Mouse (Mus musculus): Measurements from ENCODE around the gene Simc1. TPM values are rescaled to one million over a fixed set of nuclear protein-coding genes. Genes with fewer than 3 reads are reported as not detected.

Gene Simc1
- total RNA-seq, 2 experiments from 2014 or later, result 3.0 to 4.7 TPM

- intact Hi-C loops (cut with DNase I), result no loop called here
- DNase-seq, result no peak
Observed at GRCm38 (mm10) chr13:54527140-54527539, 23.6 kb downstream of the Simc1 start.

DNA sequence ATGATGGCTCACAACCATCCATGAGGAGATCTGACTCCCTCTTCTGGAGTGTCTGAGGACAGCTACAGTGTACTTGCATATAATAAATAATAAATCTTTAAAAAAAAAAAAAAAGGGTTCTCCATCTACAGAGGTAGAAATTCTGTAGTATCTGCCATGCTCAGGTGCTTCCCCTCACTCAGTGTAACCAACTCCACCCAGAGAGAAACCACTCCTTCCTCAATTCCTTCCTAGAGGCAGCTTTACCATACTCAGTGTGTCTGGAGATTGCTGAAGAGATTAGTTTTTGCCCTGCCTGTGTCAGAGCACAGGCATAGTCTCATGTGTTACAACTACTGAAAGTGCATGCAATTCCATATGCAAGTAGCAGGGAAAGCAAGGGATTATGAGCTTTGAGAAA lies 28.6 kb downstream of the Simc1 start:
- intact Hi-C loops (cut with DNase I), result no loop called here
- no peak for DNase-seq

- intact Hi-C loops (cut with DNase I), result no loop called here
- no peak for DNase-seq
Observed at GRCm38 (mm10) chr13:54548036-54548435, 44.5 kb downstream of the Simc1 start.

GRCm38 (mm10) chr13:54556176-54556575 lies 52.6 kb downstream of the Simc1 start:
- intact Hi-C loops (cut with DNase I), result no loop called here
- DNase-seq, result no peak

GRCm38 (mm10) chr13:54556796-54557195 lies 53.2 kb downstream of the Simc1 start:
- DNase-seq, result peak; percentile 77 to 81
- intact Hi-C loops (cut with DNase I), result no loop called here

GRCm38 (mm10) chr13:54557652-54558051 lies 54.1 kb downstream of the Simc1 start:
- DNase-seq, result no peak
- intact Hi-C loops (cut with DNase I), result no loop called here

GRCm38 (mm10) chr13:54559656-54560055 lies 56.1 kb downstream of the Simc1 start:
- intact Hi-C loops (cut with DNase I), result loop anchor here (5.0 kb wide), 1 partner anchor 92 kb away; the partner anchor contains the start of gene Thoc3
- no peak for DNase-seq

GRCm38 (mm10) chr13:54560608-54561007 lies 57.0 kb downstream of the Simc1 start:
- no peak for DNase-seq
- intact Hi-C loops (cut with DNase I), result loop anchor here (5.0 kb wide), 1 partner anchor 93 kb away; the partner anchor contains the start of gene Thoc3

DNA sequence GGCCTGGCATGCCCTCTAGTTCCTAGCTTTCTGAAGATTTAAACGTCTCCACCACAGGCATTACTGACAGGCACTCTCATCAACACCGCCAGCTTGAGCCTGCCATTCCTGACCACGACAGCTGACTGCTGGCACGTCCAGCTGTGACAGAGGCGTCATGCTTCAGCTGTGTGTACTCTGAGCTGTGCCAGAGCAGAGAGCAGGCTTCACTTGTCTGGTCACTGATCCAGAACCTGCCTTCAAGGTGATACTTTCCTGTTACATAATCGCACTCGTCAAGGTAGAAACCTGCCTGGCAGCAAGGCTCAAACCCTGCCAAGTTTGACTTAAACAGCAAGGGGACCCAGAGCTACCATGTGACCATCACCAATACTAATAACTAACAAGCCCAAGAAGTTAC lies 59.0 kb downstream of the Simc1 start:
- intact Hi-C loops (cut with DNase I), result loop anchor here (5.0 kb wide), 1 partner anchor 95 kb away; the partner anchor contains the start of gene Thoc3
- DNase-seq, result no peak

DNA sequence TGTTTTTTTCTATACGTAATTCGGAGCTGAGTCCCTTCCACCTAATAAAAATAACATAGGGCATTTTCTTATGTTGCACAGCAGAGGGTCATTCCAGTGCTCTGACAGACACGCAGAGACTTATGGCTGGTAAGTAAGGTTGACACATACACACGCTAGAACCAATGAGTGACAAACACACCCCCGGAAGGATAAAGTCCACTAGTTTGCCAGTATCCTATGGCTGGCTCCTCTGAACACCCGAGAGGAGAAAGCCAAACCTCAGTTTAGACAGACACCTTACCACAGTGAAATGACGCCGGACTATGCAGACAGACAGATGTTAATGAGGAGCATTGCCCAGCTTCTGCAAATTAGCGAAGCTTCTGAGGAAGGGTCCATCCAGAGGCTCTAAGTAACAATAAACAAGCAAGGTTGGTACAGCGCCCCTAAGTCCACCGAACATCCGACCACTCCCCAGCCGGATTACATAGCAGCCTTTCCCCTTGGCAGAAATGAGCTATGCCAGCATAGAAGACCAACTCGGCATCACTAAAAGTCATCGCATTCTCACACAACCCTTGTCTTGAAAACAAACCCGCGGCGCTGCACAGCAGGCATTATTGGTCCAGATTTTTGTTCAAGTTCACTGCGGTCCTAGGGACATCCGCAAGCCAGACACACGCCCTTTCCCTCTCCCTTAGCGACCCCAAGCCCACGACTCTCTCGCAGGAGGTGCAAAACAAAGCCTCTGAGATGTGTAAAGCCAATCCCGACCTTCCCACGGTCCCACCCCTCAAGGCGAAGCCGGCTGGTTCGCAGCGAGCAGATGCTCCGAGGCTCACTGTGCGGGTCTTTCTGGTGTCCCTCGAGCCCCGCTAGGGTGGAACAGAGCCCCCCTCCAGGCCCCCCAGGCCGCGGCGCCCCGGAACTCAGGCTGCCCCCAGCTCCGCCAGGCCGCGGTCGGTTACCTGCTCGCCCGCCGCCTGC lies 60.9 kb downstream of the Simc1 start:
- no peak for DNase-seq
- intact Hi-C loops (cut with DNase I), result loop anchor here (2.0 to 5.0 kb wide), 2 partner anchors 56 to 97 kb away; partner anchors contain the start of genes Faf2 and Thoc3

- intact Hi-C loops (cut with DNase I), result loop anchor here (2.0 kb wide), 1 partner anchor 56 kb away; the partner anchor contains the start of gene Faf2
- peak; percentile 96 to 97 for DNase-seq
Observed at GRCm38 (mm10) chr13:54565201-54565581, 61.6 kb downstream of the Simc1 start, which contains the start of gene 4833439L19Rik. Gene 4833439L19Rik (minus strand): TSS chr13:54565435.

GRCm38 (mm10) chr13:54565594-54566345 lies 62.2 kb downstream of the Simc1 start:
- intact Hi-C loops (cut with DNase I), result loop anchor here (2.0 kb wide), 1 partner anchor 55 kb away; the partner anchor contains the start of gene Faf2
- DNase-seq, result peak in 1 of 2 experiments; percentile 57

DNA sequence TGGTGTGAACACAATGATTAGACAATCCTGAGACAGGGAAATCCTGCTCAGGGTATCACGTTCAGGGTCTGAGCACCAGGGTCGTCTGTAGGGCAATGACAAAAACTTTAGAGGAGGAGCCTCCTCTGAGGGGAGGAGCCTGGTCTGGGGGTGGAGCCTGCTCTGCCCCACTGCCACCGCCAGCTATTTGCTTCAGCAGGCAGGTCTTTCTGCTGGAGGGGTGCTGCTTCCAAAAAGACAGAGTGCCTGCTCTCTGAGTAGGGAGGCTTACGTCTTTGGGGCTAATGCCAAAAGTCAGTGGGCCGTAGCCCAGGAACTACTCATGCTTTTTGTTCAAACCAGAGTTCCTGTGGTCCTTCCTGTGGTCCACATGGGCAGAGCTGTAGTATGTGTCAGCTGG lies 64.8 kb downstream of the Simc1 start:
- DNase-seq, result no peak
- intact Hi-C loops (cut with DNase I), result no loop called here

DNA sequence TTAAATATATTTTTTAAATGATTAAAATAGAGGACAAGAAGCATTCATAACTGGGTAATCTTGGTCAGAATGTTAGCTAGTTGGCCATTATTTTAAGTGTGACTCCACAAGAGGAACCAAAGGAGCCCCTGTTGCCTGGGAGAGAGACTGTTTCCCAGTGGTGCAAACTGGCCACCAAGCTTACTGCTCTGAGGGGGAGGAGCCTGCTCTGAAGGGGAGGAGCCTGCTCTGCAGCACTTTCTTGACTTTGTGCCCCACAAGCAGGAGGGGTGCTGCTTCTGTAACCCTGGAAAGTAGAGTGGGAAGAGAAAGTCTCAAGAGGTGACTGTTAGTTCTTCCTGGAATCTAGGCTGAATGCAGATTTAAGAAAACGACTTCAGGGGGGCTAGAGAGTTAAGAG lies 65.7 kb downstream of the Simc1 start:
- intact Hi-C loops (cut with DNase I), result no loop called here
- no peak for DNase-seq

GRCm38 (mm10) chr13:54570736-54571135 lies 67.2 kb downstream of the Simc1 start:
- DNase-seq, result no peak
- intact Hi-C loops (cut with DNase I), result no loop called here

- intact Hi-C loops (cut with DNase I), result no loop called here
- DNase-seq, result no peak
Observed at GRCm38 (mm10) chr13:54571637-54572036, 68.1 kb downstream of the Simc1 start.

- no peak for DNase-seq
Observed at GRCm38 (mm10) chr13:54572621-54573020, 69.0 kb downstream of the Simc1 start.

DNA sequence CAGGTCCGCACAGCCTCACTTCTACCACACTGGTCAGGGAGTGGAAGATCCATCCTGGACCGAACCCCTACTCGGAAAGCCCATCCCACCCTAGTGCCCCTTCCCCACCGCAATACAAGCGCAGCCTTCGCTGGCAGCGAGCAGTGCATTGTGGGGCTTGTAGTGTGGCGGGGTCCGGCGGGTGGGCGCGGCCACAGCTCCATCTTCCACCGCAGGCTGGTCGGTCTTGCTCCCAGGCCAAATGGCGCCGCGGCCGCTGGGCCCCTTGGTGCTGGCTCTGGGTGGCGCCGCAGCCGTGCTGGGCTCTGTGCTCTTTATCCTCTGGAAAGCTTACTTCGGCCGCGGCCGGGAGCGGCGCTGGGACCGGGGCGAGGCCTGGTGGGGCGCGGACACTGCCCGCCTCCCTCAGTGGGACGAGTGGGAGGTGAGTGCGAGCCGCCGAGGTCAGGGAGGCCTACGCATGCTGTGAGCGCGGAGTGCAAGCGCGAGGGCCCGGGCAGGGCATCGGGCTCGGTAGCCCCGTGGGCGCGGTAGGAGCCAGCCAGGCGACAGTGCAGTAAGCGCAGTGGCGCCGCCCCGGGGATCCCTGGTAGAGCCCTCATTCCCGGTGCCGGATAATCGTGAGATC lies 71.4 kb downstream of the Simc1 start, which contains the start of gene Arl10:
Arl10 (plus strand) TSS at position 162 of the 628 bp plus-strand sequence.
- peak; percentile 84 to 86 for DNase-seq
- intact Hi-C loops (cut with DNase I), result loop anchor here (5.0 kb wide), 1 partner anchor 47 kb away; the partner anchor contains the start of gene Faf2

More at GRCm38 (mm10) chr13:54572621-54573020, 69.0 kb downstream of the Simc1 start:
- intact Hi-C loops (cut with DNase I), result no loop called here

DNA sequence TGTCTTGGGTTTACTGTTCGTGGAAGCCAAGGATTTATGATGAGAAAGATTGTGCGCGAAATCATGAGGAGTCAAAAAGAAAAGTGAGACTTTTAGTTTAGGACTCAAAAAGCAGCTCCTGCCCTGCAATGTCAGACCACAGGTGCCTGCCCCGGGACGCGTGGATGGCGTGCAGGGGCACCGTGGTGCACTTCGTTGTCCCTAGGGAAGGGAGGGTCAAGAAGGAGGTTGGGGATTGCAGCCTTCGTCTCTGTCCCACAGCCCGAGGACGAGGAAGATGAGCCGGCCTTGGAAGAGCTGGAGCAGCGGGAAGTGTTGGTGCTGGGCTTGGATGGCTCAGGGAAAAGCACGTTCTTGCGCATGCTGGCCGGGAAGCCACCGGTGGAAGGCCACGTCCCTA lies 71.9 kb downstream of the Simc1 start:
- intact Hi-C loops (cut with DNase I), result loop anchor here (5.0 kb wide), 1 partner anchor 47 kb away; the partner anchor contains the start of gene Faf2
- no peak for DNase-seq

Data from heart, postnatal 10 days (tissue).